Mouse (Mus musculus): ENCODE results near the gene Aip. TPM values are rescaled to one million over a fixed set of nuclear protein-coding genes. Genes with fewer than 3 reads are reported as not detected.

The Aip gene
- polyA plus RNA-seq, 1 experiment from 2014 or later, result 91.2 TPM

DNA sequence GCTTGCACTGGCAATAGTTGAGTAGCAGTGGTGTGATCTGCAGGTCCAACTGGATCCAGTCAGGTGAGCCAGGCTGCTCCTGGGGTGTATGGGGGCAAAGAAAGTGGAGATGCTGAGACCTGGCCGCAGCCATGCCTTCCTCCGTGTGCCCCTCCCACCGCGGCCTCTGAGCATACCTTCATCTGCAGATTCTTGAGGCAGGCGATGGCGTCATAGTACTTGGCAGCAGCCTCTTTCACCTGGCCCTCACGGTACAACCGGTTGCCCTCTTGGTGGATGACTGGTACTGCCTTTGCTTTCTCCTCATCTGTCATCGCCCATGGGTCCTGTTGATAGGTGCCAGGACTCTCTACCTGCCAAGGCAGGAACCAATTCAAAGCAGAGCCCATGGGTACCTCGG is 10.5 kb downstream of the Aip start:
- no peak overlapping the region for H3K27ac ChIP-seq (replicated peaks; ENCODE audit: low read depth, low read length)
- H3K27me3 ChIP-seq (ENCODE audit: control insufficient read depth, insufficient read depth, low read length), result no peaks in the 10 kb centered on the region
- peaks cover 17% of the 10 kb centered on the region; the same call in 1 of the 2 replicates for H3K36me3 ChIP-seq (ENCODE audit: control insufficient read depth, insufficient read depth, low read length)
- H3K4me1 ChIP-seq (ENCODE audit: control insufficient read depth, insufficient read depth, low read length), result peaks cover 12% of the 10 kb centered on the region
- DNase-seq (ENCODE audit: low spot score) (no peak), ATAC-seq (ENCODE audit: insufficient number of reproducible peaks, low FRiP score, low TSS enrichment, low read depth) (no peak)
- H3K9me3 ChIP-seq (ENCODE audit: control insufficient read depth, low read length), result no peaks in the 10 kb centered on the region
- no peak overlapping the region for H3K4me3 ChIP-seq (ENCODE audit: low read depth, low read length)
- WGBS, result 92% methylated on average over 10 of the region's 10 CpGs
- H3K4me2 ChIP-seq (ENCODE audit: low read depth, severe bottlenecking), result no peak overlapping the region
- H3K9ac ChIP-seq (ENCODE audit: low read length), result no peak overlapping the region

DNA sequence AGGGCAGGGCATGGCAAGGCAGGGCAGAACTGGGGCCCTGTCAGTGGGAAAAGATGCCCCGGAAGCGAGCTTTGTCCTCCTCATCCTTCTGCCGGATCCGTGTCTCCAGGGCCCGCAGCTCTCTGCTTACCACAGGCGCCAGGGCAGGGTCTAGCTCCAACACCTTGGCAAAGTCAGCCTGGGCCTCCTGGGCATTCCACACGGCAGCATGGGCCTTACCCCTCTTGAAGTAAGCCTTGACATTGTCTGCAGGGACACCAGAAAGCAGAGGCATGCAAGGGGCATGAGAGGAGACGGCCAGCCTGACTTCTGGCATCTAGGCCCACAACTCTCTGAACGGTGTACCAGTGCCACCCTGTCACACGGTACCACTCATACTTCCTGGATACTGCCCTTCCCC is 11.1 kb downstream of the Aip start:
- WGBS, result 86% methylated on average over 10 of the region's 10 CpGs
- peaks cover 12% of the 10 kb centered on the region for H3K4me1 ChIP-seq (ENCODE audit: control insufficient read depth, insufficient read depth, low read length)
- no peak overlapping the region for H3K4me2 ChIP-seq (ENCODE audit: low read depth, severe bottlenecking)
- no peaks in the 10 kb centered on the region for H3K9me3 ChIP-seq (ENCODE audit: control insufficient read depth, low read length)
- no peak for DNase-seq (ENCODE audit: low spot score)
- H3K27ac ChIP-seq (replicated peaks; ENCODE audit: low read depth, low read length), result no peak overlapping the region
- no peak overlapping the region for H3K9ac ChIP-seq (ENCODE audit: low read length)
- H3K27me3 ChIP-seq (ENCODE audit: control insufficient read depth, insufficient read depth, low read length), result no peaks in the 10 kb centered on the region
- H3K4me3 ChIP-seq (ENCODE audit: low read depth, low read length), result no peak overlapping the region
- H3K36me3 ChIP-seq (ENCODE audit: control insufficient read depth, insufficient read depth, low read length), result peaks cover 17% of the 10 kb centered on the region; the same call in 1 of the 2 replicates
- no peak for ATAC-seq (ENCODE audit: insufficient number of reproducible peaks, low FRiP score, low TSS enrichment, low read depth)

DNA sequence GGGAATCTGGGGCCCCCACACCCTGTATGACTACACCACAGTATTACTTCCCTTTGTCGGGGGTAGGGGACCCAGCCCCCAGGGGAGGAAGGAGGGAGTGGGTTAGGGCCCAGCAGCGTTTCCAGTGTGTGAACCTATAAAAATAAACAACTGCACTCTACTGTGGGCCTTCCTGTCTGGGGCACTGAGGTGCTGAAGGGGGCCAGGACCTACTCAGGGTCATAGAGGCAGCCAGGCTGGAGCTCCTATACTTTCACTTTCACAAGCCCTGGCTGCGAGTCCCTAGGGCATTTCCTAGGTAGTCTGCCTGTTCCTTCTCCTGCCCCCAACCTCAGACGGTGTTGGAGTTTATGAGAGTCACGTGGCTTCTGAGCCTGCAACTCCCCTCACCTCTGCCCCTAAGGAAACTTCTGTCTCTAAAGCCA is 11.8 kb downstream of the Aip start:
- H3K27ac ChIP-seq (replicated peaks; ENCODE audit: low read depth, low read length), result peak overlapping the region; percentile 45; the same call in 1 of the 2 replicates
- peak overlapping the region; percentile 10; the same call in 1 of the 2 replicates for H3K4me2 ChIP-seq (ENCODE audit: low read depth, severe bottlenecking)
- H3K4me1 ChIP-seq (ENCODE audit: control insufficient read depth, insufficient read depth, low read length), result peaks cover 12% of the 10 kb centered on the region
- no peaks in the 10 kb centered on the region for H3K27me3 ChIP-seq (ENCODE audit: control insufficient read depth, insufficient read depth, low read length)
- ATAC-seq (ENCODE audit: insufficient number of reproducible peaks, low FRiP score, low TSS enrichment, low read depth) (no peak), DNase-seq (ENCODE audit: low spot score) (no peak)
- H3K9ac ChIP-seq (ENCODE audit: low read length), result no peak overlapping the region
- peaks cover 17% of the 10 kb centered on the region; the same call in 1 of the 2 replicates for H3K36me3 ChIP-seq (ENCODE audit: control insufficient read depth, insufficient read depth, low read length)
- 35% methylated on average over 5 of the region's 5 CpGs for WGBS
- H3K4me3 ChIP-seq (ENCODE audit: low read depth, low read length), result no peak overlapping the region
- H3K9me3 ChIP-seq (ENCODE audit: control insufficient read depth, low read length), result no peaks in the 10 kb centered on the region

DNA sequence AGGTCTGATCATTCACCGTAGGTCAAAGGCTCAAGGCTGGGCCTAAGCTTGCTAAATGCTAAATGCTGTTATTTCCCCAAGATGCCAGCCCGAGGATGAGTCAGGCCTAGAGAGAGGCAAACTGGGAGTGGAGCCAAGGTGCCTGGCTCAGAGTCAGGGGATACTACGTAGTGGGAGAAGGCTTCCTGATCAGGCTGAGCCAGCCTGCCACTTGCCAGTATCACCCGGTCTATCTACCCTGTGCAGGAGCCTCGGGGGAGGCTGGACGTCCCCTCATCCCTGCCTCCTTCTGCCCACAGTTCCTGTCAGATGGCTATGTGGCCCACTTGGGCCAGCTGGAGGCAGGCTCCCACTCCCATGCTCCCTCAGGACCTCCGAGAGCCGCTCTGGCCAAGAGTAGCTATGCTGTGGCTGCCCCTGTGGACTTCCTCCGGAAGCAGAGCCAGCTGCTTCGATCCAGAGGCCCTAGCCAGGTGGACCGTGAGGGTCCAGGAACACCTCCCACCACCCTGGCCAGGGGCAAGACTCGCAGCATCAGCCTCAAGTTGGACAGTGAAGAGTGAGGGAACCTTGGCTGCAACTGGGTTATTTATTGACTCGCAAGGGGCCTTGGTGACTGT is 12.4 kb downstream of the Aip start:
- no peak for ATAC-seq (ENCODE audit: insufficient number of reproducible peaks, low FRiP score, low TSS enrichment, low read depth)
- peaks cover 17% of the 10 kb centered on the region; the same call in 1 of the 2 replicates for H3K36me3 ChIP-seq (ENCODE audit: control insufficient read depth, insufficient read depth, low read length)
- H3K27me3 ChIP-seq (ENCODE audit: control insufficient read depth, insufficient read depth, low read length), result no peaks in the 10 kb centered on the region
- no peak overlapping the region for H3K9ac ChIP-seq (ENCODE audit: low read length)
- peak overlapping the region; percentile 45; the same call in 1 of the 2 replicates for H3K27ac ChIP-seq (replicated peaks; ENCODE audit: low read depth, low read length)
- H3K4me2 ChIP-seq (ENCODE audit: low read depth, severe bottlenecking), result peak overlapping the region; percentile 10; the same call in 1 of the 2 replicates
- H3K4me1 ChIP-seq (ENCODE audit: control insufficient read depth, insufficient read depth, low read length), result peaks cover 12% of the 10 kb centered on the region
- H3K4me3 ChIP-seq (ENCODE audit: low read depth, low read length), result no peak overlapping the region
- WGBS, result 78% methylated on average over 13 of the region's 13 CpGs
- H3K9me3 ChIP-seq (ENCODE audit: control insufficient read depth, low read length), result no peaks in the 10 kb centered on the region
- no peak for DNase-seq (ENCODE audit: low spot score)

DNA sequence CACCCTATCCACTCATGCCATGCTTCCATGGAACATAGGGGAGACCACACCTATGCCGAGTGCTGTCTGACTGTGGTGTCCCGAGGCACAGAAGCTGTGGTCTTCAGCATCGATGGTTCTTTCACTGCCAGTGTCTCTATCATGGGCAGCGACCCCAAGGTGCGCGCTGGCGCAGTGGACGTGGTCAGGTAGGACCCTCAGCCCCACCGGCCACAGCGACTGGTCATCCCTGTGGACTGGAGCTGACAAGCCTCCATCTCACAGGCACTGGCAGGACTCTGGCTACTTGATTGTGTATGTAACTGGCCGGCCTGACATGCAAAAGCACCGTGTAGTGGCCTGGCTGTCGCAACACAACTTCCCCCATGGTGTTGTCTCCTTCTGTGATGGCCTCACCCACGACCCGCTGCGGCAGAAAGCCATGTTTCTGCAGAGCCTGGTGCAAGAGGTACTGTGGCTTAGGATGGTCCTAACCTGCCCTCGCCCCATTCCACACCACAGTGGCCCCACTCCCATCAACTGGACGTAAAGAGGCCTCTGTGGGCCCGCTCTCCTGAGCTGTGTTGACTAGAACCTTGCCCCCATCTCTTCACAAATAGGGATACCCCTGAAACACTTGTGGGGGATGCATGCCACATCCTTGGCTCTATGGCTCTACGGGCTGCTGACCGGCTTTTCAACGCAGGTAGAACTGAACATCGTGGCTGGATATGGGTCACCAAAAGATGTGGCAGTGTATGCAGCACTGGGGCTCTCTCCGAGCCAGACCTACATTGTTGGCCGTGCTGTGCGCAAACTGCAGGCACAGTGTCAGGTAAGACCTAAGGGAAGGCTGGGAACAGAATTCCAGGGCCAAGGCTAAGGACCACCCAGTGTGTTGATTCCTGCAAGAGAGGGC is 13.3 kb downstream of the Aip start:
- no peak for DNase-seq (ENCODE audit: low spot score)
- Histone ChIP-seq H3K9ac (ENCODE audit: low read length) (no peak overlapping the region), H3K27ac (replicated peaks; ENCODE audit: low read depth, low read length) (no peak overlapping the region), H3K4me1 (ENCODE audit: control insufficient read depth, insufficient read depth, low read length) (peaks cover 12% of the 10 kb centered on the region), H3K4me2 (ENCODE audit: low read depth, severe bottlenecking) (no peak overlapping the region), H3K36me3 (ENCODE audit: control insufficient read depth, insufficient read depth, low read length) (peaks cover 15% of the 10 kb centered on the region; the same call in 1 of the 2 replicates), H3K4me3 (ENCODE audit: low read depth, low read length) (no peak overlapping the region), H3K9me3 (ENCODE audit: control insufficient read depth, low read length) (no peaks in the 10 kb centered on the region), H3K27me3 (ENCODE audit: control insufficient read depth, insufficient read depth, low read length) (no peaks in the 10 kb centered on the region)
- WGBS, result 94% methylated on average over 26 of the region's 26 CpGs
- no peak for ATAC-seq (ENCODE audit: insufficient number of reproducible peaks, low FRiP score, low TSS enrichment, low read depth)

DNA sequence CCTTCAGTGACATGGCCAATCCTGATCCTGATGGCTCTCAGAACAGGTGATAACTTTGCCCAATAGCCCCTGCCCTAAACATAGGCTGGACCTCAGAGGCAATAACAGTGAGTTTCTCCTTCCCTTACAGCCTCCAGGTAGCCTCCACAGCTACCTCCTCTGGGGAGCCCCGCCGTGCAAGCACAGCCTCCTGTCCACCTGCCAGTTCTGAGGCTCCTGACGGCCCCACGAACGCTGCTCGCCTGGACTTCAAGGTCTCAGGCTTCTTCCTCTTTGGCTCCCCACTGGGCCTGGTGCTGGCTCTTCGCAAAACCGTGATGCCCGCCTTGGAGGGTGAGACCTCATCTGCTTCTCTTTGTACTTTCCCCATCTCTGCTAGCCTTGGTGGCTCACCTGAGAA is 17.1 kb downstream of the Aip start:
- H3K9me3 ChIP-seq (ENCODE audit: control insufficient read depth, low read length), result no peaks in the 10 kb centered on the region
- H3K27me3 ChIP-seq (ENCODE audit: control insufficient read depth, insufficient read depth, low read length), result no peaks in the 10 kb centered on the region
- peaks cover 8% of the 10 kb centered on the region; the same call in 1 of the 2 replicates for H3K36me3 ChIP-seq (ENCODE audit: control insufficient read depth, insufficient read depth, low read length)
- DNase-seq (ENCODE audit: low spot score) (no peak), ATAC-seq (ENCODE audit: insufficient number of reproducible peaks, low FRiP score, low TSS enrichment, low read depth) (no peak)
- WGBS, result 88% methylated on average over 9 of the region's 9 CpGs
- H3K4me3 ChIP-seq (ENCODE audit: low read depth, low read length), result no peak overlapping the region
- peaks cover 7% of the 10 kb centered on the region for H3K4me1 ChIP-seq (ENCODE audit: control insufficient read depth, insufficient read depth, low read length)
- H3K4me2 ChIP-seq (ENCODE audit: low read depth, severe bottlenecking), result no peak overlapping the region
- no peak overlapping the region for H3K27ac ChIP-seq (replicated peaks; ENCODE audit: low read depth, low read length)
- no peak overlapping the region for H3K9ac ChIP-seq (ENCODE audit: low read length)

DNA sequence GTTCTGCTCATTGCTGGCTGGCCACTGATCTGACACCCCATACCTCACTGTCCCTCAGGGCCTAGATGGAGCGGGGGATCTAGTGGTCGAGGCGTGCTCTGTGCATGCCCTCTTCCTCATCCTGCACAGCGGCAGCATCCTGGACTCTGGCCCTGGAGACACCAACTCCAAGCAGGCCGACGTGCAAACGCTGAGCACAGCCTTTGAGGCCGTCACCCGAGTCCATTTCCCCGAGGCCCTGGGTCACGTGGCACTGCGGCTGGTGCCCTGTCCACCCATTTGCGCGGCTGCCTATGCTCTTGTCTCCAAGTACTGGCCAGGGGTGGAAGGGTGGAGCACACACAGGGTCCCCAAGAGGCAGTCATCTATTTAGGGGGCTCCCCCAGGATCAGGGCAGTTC is 19.0 kb downstream of the Aip start:
- Histone ChIP-seq H3K36me3 (ENCODE audit: control insufficient read depth, insufficient read depth, low read length) (no peaks in the 10 kb centered on the region), H3K4me2 (ENCODE audit: low read depth, severe bottlenecking) (no peak overlapping the region), H3K27ac (replicated peaks; ENCODE audit: low read depth, low read length) (no peak overlapping the region), H3K4me3 (ENCODE audit: low read depth, low read length) (no peak overlapping the region), H3K27me3 (ENCODE audit: control insufficient read depth, insufficient read depth, low read length) (peaks cover 6% of the 10 kb centered on the region), H3K9ac (ENCODE audit: low read length) (no peak overlapping the region), H3K9me3 (ENCODE audit: control insufficient read depth, low read length) (no peaks in the 10 kb centered on the region), H3K4me1 (ENCODE audit: control insufficient read depth, insufficient read depth, low read length) (peaks cover 3% of the 10 kb centered on the region; the same call in 1 of the 2 replicates)
- ATAC-seq (ENCODE audit: insufficient number of reproducible peaks, low FRiP score, low TSS enrichment, low read depth) (no peak), DNase-seq (ENCODE audit: low spot score) (no peak)
- WGBS, result 93% methylated on average over 14 of the region's 14 CpGs

DNA sequence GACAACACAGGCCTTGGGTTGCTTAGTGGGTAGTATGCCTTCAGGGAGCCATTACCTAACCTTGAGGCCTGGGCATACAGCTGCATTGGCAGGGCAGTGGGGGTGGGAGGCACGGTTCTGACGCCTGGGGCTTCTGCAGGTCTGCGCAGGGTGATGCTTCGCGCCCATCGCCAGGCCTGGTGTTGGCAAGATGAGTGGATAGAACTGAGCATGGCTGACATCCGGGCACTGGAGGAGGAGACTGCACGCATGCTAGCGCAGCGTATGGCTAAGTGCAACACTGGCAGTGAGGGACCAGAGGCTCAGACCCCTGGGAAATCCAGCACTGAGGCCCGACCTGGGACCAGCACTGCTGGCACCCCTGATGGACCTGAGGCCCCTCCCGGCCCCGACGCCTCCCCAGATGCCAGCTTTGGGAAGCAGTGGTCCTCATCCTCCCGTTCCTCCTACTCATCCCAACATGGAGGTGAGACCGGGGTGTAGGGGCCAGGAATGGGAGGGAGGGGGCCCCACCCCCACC is 20.9 kb downstream of the Aip start:
- peaks cover 21% of the 10 kb centered on the region for H3K27me3 ChIP-seq (ENCODE audit: control insufficient read depth, insufficient read depth, low read length)
- H3K36me3 ChIP-seq (ENCODE audit: control insufficient read depth, insufficient read depth, low read length), result no peaks in the 10 kb centered on the region
- no peak overlapping the region for H3K4me2 ChIP-seq (ENCODE audit: low read depth, severe bottlenecking)
- H3K4me1 ChIP-seq (ENCODE audit: control insufficient read depth, insufficient read depth, low read length), result peaks cover 14% of the 10 kb centered on the region
- ATAC-seq (ENCODE audit: insufficient number of reproducible peaks, low FRiP score, low TSS enrichment, low read depth) (no peak), DNase-seq (ENCODE audit: low spot score) (no peak)
- no peaks in the 10 kb centered on the region for H3K9me3 ChIP-seq (ENCODE audit: control insufficient read depth, low read length)
- H3K27ac ChIP-seq (replicated peaks; ENCODE audit: low read depth, low read length), result no peak overlapping the region
- 88% methylated on average over 16 of the region's 16 CpGs for WGBS
- H3K4me3 ChIP-seq (ENCODE audit: low read depth, low read length), result no peak overlapping the region
- no peak overlapping the region for H3K9ac ChIP-seq (ENCODE audit: low read length)

Data from limb, embryonic 11.5 days (tissue).